Mouse (Mus musculus) embryonic stem cell, embryonic (primary cell): ENCODE data around the gene Rsl24d1.

Source experiments
- CTCF ChIA-PET, 4 experiments: fragments of 300-600 bp in 2 of 4; fragments of 350-600 bp in 2 of 4; sonication (Branson Sonifier 250); formaldehyde crosslinking; loops; one replicate each; lab custom pipeline; 2022; ENCODE audit warnings: inconsistent platforms in 2 of 4; lab: Charles Lee
- POLR2A ChIA-PET, 4 experiments: fragments of 300-600 bp in 2 of 4; fragments of 350-600 bp in 2 of 4; sonication (Branson Sonifier 250); formaldehyde crosslinking; loops; one replicate each; lab custom pipeline; 2022; ENCODE audit warnings: antibody characterized with exemption in 4 of 4, inconsistent platforms in 1 of 4; lab: Charles Lee

Gene Rsl24d1

GRCm38 (mm10) chr9:73087581-73087980 lies 25.6 kb upstream of the Rsl24d1 start:
- ChIA-PET CTCF (interaction anchor here in 1 of 4 experiments (0.6 kb wide), 1 partner anchor 21 kb away, joined by 3 read pairs; no protein-coding TSS in a partner anchor), POLR2A (interaction anchor here in 1 of 4 experiments (1.2 kb wide), 1 partner anchor 15 kb away, joined by 4 read pairs; no protein-coding TSS in a partner anchor)

- POLR2A ChIA-PET, result interaction anchor here in 3 of 4 experiments (0.5 to 1.8 kb wide), 12 partner anchors 8 to 55 kb away, joined by 3 to 11 read pairs (median 4); partner anchors contain the start of genes Gm20509 (in 1 of the 3) and Rab27a (in 1 of the 3)
- CTCF ChIA-PET, result interaction anchor here in 3 of 4 experiments (0.6 to 5.7 kb wide), 5 partner anchors 34 to 134 kb away, joined by 3 to 76 read pairs (median 3); partner anchors contain the start of gene Rab27a (in 2 of the 3)
Measured at GRCm38 (mm10) chr9:73089222-73089920, 23.9 kb upstream of the Rsl24d1 start.

GRCm38 (mm10) chr9:73090121-73090520 lies 23.1 kb upstream of the Rsl24d1 start:
- CTCF ChIA-PET, result interaction anchor here in 3 of 4 experiments (0.6 to 5.7 kb wide), 8 partner anchors 19 to 135 kb away, joined by 3 to 76 read pairs (median 4); partner anchors contain the start of gene Rab27a (in 2 of the 3)
- POLR2A ChIA-PET, result interaction anchor here in 2 of 4 experiments (0.6 to 1.8 kb wide), 5 partner anchors 12 to 51 kb away, joined by 3 to 11 read pairs (median 3); partner anchors contain the start of genes Gm20509 (in 1 of the 2) and Rab27a (in 1 of the 2)

GRCm38 (mm10) chr9:73091747-73092146 lies 21.5 kb upstream of the Rsl24d1 start:
- CTCF ChIA-PET, result interaction anchor here (0.5 to 5.7 kb wide), 74 partner anchors 8 to 325 kb away, joined by 3 to 76 read pairs (median 4); partner anchors contain the start of genes Rab27a (in 4 of the 4), Dyx1c1 (in 2 of the 4), Gm44503 (in 2 of the 4) and Rsl24d1 (in 1 of the 4)
- POLR2A ChIA-PET, result interaction anchor here (0.6 to 2.8 kb wide), 23 partner anchors 10 to 430 kb away, joined by 3 to 18 read pairs (median 4); partner anchors contain the start of genes Gm20509 (in 4 of the 4), Khdc3 (in 3 of the 4), Rab27a (in 3 of the 4) and Dyx1c1 (in 2 of the 4)

GRCm38 (mm10) chr9:73094580-73094979 lies 18.6 kb upstream of the Rsl24d1 start:
- POLR2A ChIA-PET, result interaction anchor here (0.5 to 2.1 kb wide), 19 partner anchors 8 to 1764 kb away, joined by 3 to 7 read pairs (median 3); partner anchors contain the start of genes Gm20509 (in 1 of the 4) and Rsl24d1 (in 1 of the 4)

GRCm38 (mm10) chr9:73097898-73098297 lies 15.3 kb upstream of the Rsl24d1 start:
- POLR2A ChIA-PET, result interaction anchor here in 2 of 4 experiments (0.7 to 2.7 kb wide), 8 partner anchors 12 to 184 kb away, joined by 3 to 13 read pairs (median 4); partner anchors contain the start of genes Rsl24d1 (in 2 of the 2), Ccpg1 (in 1 of the 2) and Ccpg1os (in 1 of the 2)
- CTCF ChIA-PET, result interaction anchor here in 2 of 4 experiments (0.6 to 1.6 kb wide), 3 partner anchors 27 to 435 kb away, joined by 3 to 4 read pairs (median 3); no protein-coding TSS in a partner anchor

More at GRCm38 (mm10) chr9:73094580-73094979, 18.6 kb upstream of the Rsl24d1 start:
- CTCF ChIA-PET, result interaction anchor here (0.5 to 5.7 kb wide), 9 partner anchors 13 to 433 kb away, joined by 3 to 76 read pairs (median 5); partner anchors contain the start of gene Rab27a (in 2 of the 4)

- CTCF ChIA-PET, result interaction anchor here in 3 of 4 experiments (0.6 to 1.1 kb wide), 5 partner anchors 20 to 105 kb away, joined by 3 to 18 read pairs (median 3); no protein-coding TSS in a partner anchor
- POLR2A ChIA-PET, result interaction anchor here (0.6 to 2.0 kb wide), 16 partner anchors 9 to 119 kb away, joined by 3 to 15 read pairs (median 4); partner anchors contain the start of genes Rsl24d1 (in 2 of the 4), Ccpg1 (in 1 of the 4), Ccpg1os (in 1 of the 4) and Rab27a (in 1 of the 4)
Measured at GRCm38 (mm10) chr9:73101536-73101935, 11.7 kb upstream of the Rsl24d1 start, which contains the start of gene Khdc3. Khdc3 (plus strand) TSS chr9:73101836.

GRCm38 (mm10) chr9:73102181-73102580 lies 11.0 kb upstream of the Rsl24d1 start, which contains the start of gene Gm20509:
Gm20509 (plus strand) TSS chr9:73102470.
- ChIA-PET CTCF (interaction anchor here in 2 of 4 experiments (1.1 to 1.7 kb wide), 2 partner anchors 19 to 31 kb away, joined by 3 to 10 read pairs; no protein-coding TSS in a partner anchor), POLR2A (interaction anchor here (0.6 to 2.0 kb wide), 21 partner anchors 8 to 336 kb away, joined by 3 to 15 read pairs (median 4); partner anchors contain the start of genes Rsl24d1 (in 3 of the 4), Ccpg1 (in 1 of the 4), Ccpg1os (in 1 of the 4) and Rab27a (in 1 of the 4))

- ChIA-PET CTCF (interaction anchor here in 2 of 4 experiments (0.8 to 1.7 kb wide), 2 partner anchors 11 to 32 kb away, joined by 3 to 10 read pairs; no protein-coding TSS in a partner anchor), POLR2A (interaction anchor here in 3 of 4 experiments (0.8 to 2.0 kb wide), 10 partner anchors 8 to 118 kb away, joined by 3 to 15 read pairs (median 5); partner anchors contain the start of genes Rsl24d1 (in 3 of the 3), Ccpg1 (in 1 of the 3) and Ccpg1os (in 1 of the 3))
Measured at GRCm38 (mm10) chr9:73103159-73103879, 9.9 kb upstream of the Rsl24d1 start.

- CTCF ChIA-PET, result interaction anchor here in 1 of 4 experiments (0.6 kb wide), 1 partner anchor 117 kb away, joined by 3 read pairs; no protein-coding TSS in a partner anchor
- POLR2A ChIA-PET, result interaction anchor here in 2 of 4 experiments (1.0 to 1.7 kb wide), 3 partner anchors 9 to 20 kb away, joined by 3 to 9 read pairs (median 4); partner anchors contain the start of gene Rsl24d1 (in 2 of the 2)
Measured at GRCm38 (mm10) chr9:73103880-73104198, 9.4 kb upstream of the Rsl24d1 start.

GRCm38 (mm10) chr9:73105141-73105540 lies 8.1 kb upstream of the Rsl24d1 start:
- ChIA-PET CTCF (no interaction called here), POLR2A (interaction anchor here in 1 of 4 experiments (1.4 kb wide), 1 partner anchor 9 kb away, joined by 6 read pairs; no protein-coding TSS in a partner anchor)

- ChIA-PET CTCF (interaction anchor here in 1 of 4 experiments (0.6 to 1.0 kb wide), 2 partner anchors 14 to 25 kb away, joined by 4 to 6 read pairs; no protein-coding TSS in a partner anchor), POLR2A (interaction anchor here in 2 of 4 experiments (1.0 to 1.4 kb wide), 2 partner anchors 8 to 11 kb away, joined by 5 to 6 read pairs; no protein-coding TSS in a partner anchor)
Measured at GRCm38 (mm10) chr9:73105771-73106170, 7.5 kb upstream of the Rsl24d1 start.

- ChIA-PET POLR2A (interaction anchor here in 2 of 4 experiments (1.1 to 1.8 kb wide), 3 partner anchors 8 to 73 kb away, joined by 3 to 6 read pairs (median 5); no protein-coding TSS in a partner anchor), CTCF (interaction anchor here in 2 of 4 experiments (0.6 to 0.8 kb wide), 3 partner anchors 8 to 46 kb away, joined by 4 to 11 read pairs (median 4); no protein-coding TSS in a partner anchor)
Measured at GRCm38 (mm10) chr9:73116704-73117103, 3.5 kb downstream of the Rsl24d1 start.

GRCm38 (mm10) chr9:73118012-73118411 lies 4.8 kb downstream of the Rsl24d1 start:
- ChIA-PET POLR2A (no interaction called here), CTCF (no interaction called here)

- ChIA-PET CTCF (interaction anchor here (0.6 to 2.1 kb wide), 15 partner anchors 9 to 359 kb away, joined by 3 to 15 read pairs (median 4); partner anchors contain the start of genes Rab27a (in 2 of the 4), Gm20509 (in 1 of the 4), Khdc3 (in 1 of the 4) and Rsl24d1 (in 1 of the 4)), POLR2A (interaction anchor here in 3 of 4 experiments (0.6 to 1.4 kb wide), 4 partner anchors 9 to 166 kb away, joined by 3 to 4 read pairs (median 3); partner anchors contain the start of gene Rsl24d1 (in 1 of the 3))
Measured at GRCm38 (mm10) chr9:73121735-73122134, 8.5 kb downstream of the Rsl24d1 start.
